Mouse (Mus musculus): Measurements from ENCODE around the gene Gm20388. TPM values are rescaled to one million over a fixed set of nuclear protein-coding genes. Genes with fewer than 3 reads are reported as not detected.

Gm20388 gene
- polyA plus RNA-seq, 1 experiment from 2014 or later, result not detected

- H3K9me3 ChIP-seq (ENCODE audit: control insufficient read depth, low read length), result no peaks in the 10 kb centered on the region
- no peak overlapping the region for H3K4me2 ChIP-seq (replicated peaks; ENCODE audit: low read depth, low read length)
- H3K9ac ChIP-seq (ENCODE audit: low read depth, low read length), result 0 out of 2 replicates have a peak overlapping the region, but pooled peaks have one; percentile 31
- ATAC-seq (ENCODE audit: low FRiP score, low TSS enrichment), result no peak
- H3K27ac ChIP-seq (ENCODE audit: low read depth, low read length), result peak overlapping the region; percentile 11; the same call in 1 of the 2 replicates
- no peak overlapping the region for H3K4me3 ChIP-seq (ENCODE audit: low read length)
- peaks cover 36% of the 10 kb centered on the region; the same call in 1 of the 2 replicates for H3K4me1 ChIP-seq (ENCODE audit: control insufficient read depth, insufficient read depth, low read length)
- no peaks in the 10 kb centered on the region for H3K36me3 ChIP-seq (ENCODE audit: control insufficient read depth, insufficient read depth, low read length)
- no peaks in the 10 kb centered on the region for H3K27me3 ChIP-seq (ENCODE audit: control insufficient read depth, insufficient read depth, low read length)
- 15% methylated on average over 16 of the region's 16 CpGs for WGBS
These were observed 396.5 kb downstream of the Gm20388 start for GRCm38 (mm10) chr8:120307103-120307502.

GRCm38 (mm10) chr8:120307528-120307927 is 396.9 kb downstream of the Gm20388 start:
- H3K9me3 ChIP-seq (ENCODE audit: control insufficient read depth, low read length), result no peaks in the 10 kb centered on the region
- H3K4me2 ChIP-seq (replicated peaks; ENCODE audit: low read depth, low read length), result no peak overlapping the region
- H3K4me1 ChIP-seq (ENCODE audit: control insufficient read depth, insufficient read depth, low read length), result peaks cover 36% of the 10 kb centered on the region; the same call in 1 of the 2 replicates
- H3K4me3 ChIP-seq (ENCODE audit: low read length), result no peak overlapping the region
- H3K27me3 ChIP-seq (ENCODE audit: control insufficient read depth, insufficient read depth, low read length), result no peaks in the 10 kb centered on the region
- 60% methylated on average over 11 of the region's 11 CpGs for WGBS
- H3K9ac ChIP-seq (ENCODE audit: low read depth, low read length), result no peak overlapping the region
- ATAC-seq (ENCODE audit: low FRiP score, low TSS enrichment), result no peak
- H3K27ac ChIP-seq (ENCODE audit: low read depth, low read length), result no peak overlapping the region
- H3K36me3 ChIP-seq (ENCODE audit: control insufficient read depth, insufficient read depth, low read length), result no peaks in the 10 kb centered on the region

- 48% methylated on average over 8 of the region's 8 CpGs for WGBS
- Histone ChIP-seq H3K36me3 (ENCODE audit: control insufficient read depth, insufficient read depth, low read length) (no peaks in the 10 kb centered on the region), H3K4me2 (replicated peaks; ENCODE audit: low read depth, low read length) (no peak overlapping the region), H3K9me3 (ENCODE audit: control insufficient read depth, low read length) (no peaks in the 10 kb centered on the region), H3K9ac (ENCODE audit: low read depth, low read length) (0 out of 2 replicates have a peak overlapping the region, but pooled peaks have one; percentile 23), H3K27me3 (ENCODE audit: control insufficient read depth, insufficient read depth, low read length) (no peaks in the 10 kb centered on the region), H3K27ac (ENCODE audit: low read depth, low read length) (no peak overlapping the region), H3K4me3 (ENCODE audit: low read length) (no peak overlapping the region), H3K4me1 (ENCODE audit: control insufficient read depth, insufficient read depth, low read length) (peaks cover 36% of the 10 kb centered on the region; the same call in 1 of the 2 replicates)
- ATAC-seq (ENCODE audit: low FRiP score, low TSS enrichment), result no peak
These were observed 397.5 kb downstream of the Gm20388 start for GRCm38 (mm10) chr8:120308131-120308530.

GRCm38 (mm10) chr8:120308553-120308952 is 397.9 kb downstream of the Gm20388 start:
- Histone ChIP-seq H3K4me1 (ENCODE audit: control insufficient read depth, insufficient read depth, low read length) (peaks cover 33% of the 10 kb centered on the region; the same call in 1 of the 2 replicates), H3K27me3 (ENCODE audit: control insufficient read depth, insufficient read depth, low read length) (no peaks in the 10 kb centered on the region), H3K36me3 (ENCODE audit: control insufficient read depth, insufficient read depth, low read length) (no peaks in the 10 kb centered on the region), H3K9me3 (ENCODE audit: control insufficient read depth, low read length) (no peaks in the 10 kb centered on the region), H3K4me3 (ENCODE audit: low read length) (no peak overlapping the region), H3K4me2 (replicated peaks; ENCODE audit: low read depth, low read length) (no peak overlapping the region), H3K27ac (ENCODE audit: low read depth, low read length) (no peak overlapping the region), H3K9ac (ENCODE audit: low read depth, low read length) (0 out of 2 replicates have a peak overlapping the region, but pooled peaks have one; percentile 23)
- ATAC-seq (ENCODE audit: low FRiP score, low TSS enrichment), result no peak
- 50% methylated on average over 9 of the region's 9 CpGs for WGBS

GRCm38 (mm10) chr8:120309326-120309725 is 398.7 kb downstream of the Gm20388 start:
- WGBS, result 70% methylated on average over 18 of the region's 18 CpGs
- Histone ChIP-seq H3K9ac (ENCODE audit: low read depth, low read length) (no peak overlapping the region), H3K27me3 (ENCODE audit: control insufficient read depth, insufficient read depth, low read length) (no peaks in the 10 kb centered on the region), H3K4me1 (ENCODE audit: control insufficient read depth, insufficient read depth, low read length) (peaks cover 27% of the 10 kb centered on the region; the same call in 1 of the 2 replicates), H3K4me3 (ENCODE audit: low read length) (no peak overlapping the region), H3K36me3 (ENCODE audit: control insufficient read depth, insufficient read depth, low read length) (no peaks in the 10 kb centered on the region), H3K4me2 (replicated peaks; ENCODE audit: low read depth, low read length) (no peak overlapping the region), H3K27ac (ENCODE audit: low read depth, low read length) (no peak overlapping the region), H3K9me3 (ENCODE audit: control insufficient read depth, low read length) (no peaks in the 10 kb centered on the region)
- no peak for ATAC-seq (ENCODE audit: low FRiP score, low TSS enrichment)

GRCm38 (mm10) chr8:120310063-120310462 is 399.4 kb downstream of the Gm20388 start:
- no peak overlapping the region for H3K4me3 ChIP-seq (ENCODE audit: low read length)
- ATAC-seq (ENCODE audit: low FRiP score, low TSS enrichment), result no peak
- H3K9ac ChIP-seq (ENCODE audit: low read depth, low read length), result no peak overlapping the region
- H3K4me1 ChIP-seq (ENCODE audit: control insufficient read depth, insufficient read depth, low read length), result 0 out of 2 replicates have a peak, but pooled peaks cover 22% of the 10 kb centered on the region
- 74% methylated on average over 5 of the region's 5 CpGs for WGBS
- H3K4me2 ChIP-seq (replicated peaks; ENCODE audit: low read depth, low read length), result no peak overlapping the region
- no peak overlapping the region for H3K27ac ChIP-seq (ENCODE audit: low read depth, low read length)
- no peaks in the 10 kb centered on the region for H3K9me3 ChIP-seq (ENCODE audit: control insufficient read depth, low read length)
- H3K36me3 ChIP-seq (ENCODE audit: control insufficient read depth, insufficient read depth, low read length), result no peaks in the 10 kb centered on the region
- H3K27me3 ChIP-seq (ENCODE audit: control insufficient read depth, insufficient read depth, low read length), result no peaks in the 10 kb centered on the region

- no peak overlapping the region for H3K9ac ChIP-seq (ENCODE audit: low read depth, low read length)
- no peaks in the 10 kb centered on the region for H3K27me3 ChIP-seq (ENCODE audit: control insufficient read depth, insufficient read depth, low read length)
- no peak overlapping the region for H3K4me2 ChIP-seq (replicated peaks; ENCODE audit: low read depth, low read length)
- H3K4me3 ChIP-seq (ENCODE audit: low read length), result no peak overlapping the region
- WGBS, result 90% methylated on average over 4 of the region's 4 CpGs
- H3K9me3 ChIP-seq (ENCODE audit: control insufficient read depth, low read length), result no peaks in the 10 kb centered on the region
- 0 out of 2 replicates have a peak, but pooled peaks cover 15% of the 10 kb centered on the region for H3K4me1 ChIP-seq (ENCODE audit: control insufficient read depth, insufficient read depth, low read length)
- ATAC-seq (ENCODE audit: low FRiP score, low TSS enrichment), result no peak
- no peak overlapping the region for H3K27ac ChIP-seq (ENCODE audit: low read depth, low read length)
- no peaks in the 10 kb centered on the region for H3K36me3 ChIP-seq (ENCODE audit: control insufficient read depth, insufficient read depth, low read length)
These were observed 401.8 kb downstream of the Gm20388 start for GRCm38 (mm10) chr8:120312452-120312851.

- WGBS, result 81% methylated on average over 3 of the region's 3 CpGs
- Histone ChIP-seq H3K9ac (ENCODE audit: low read depth, low read length) (no peak overlapping the region), H3K4me1 (ENCODE audit: control insufficient read depth, insufficient read depth, low read length) (0 out of 2 replicates have a peak, but pooled peaks cover 13% of the 10 kb centered on the region), H3K27ac (ENCODE audit: low read depth, low read length) (no peak overlapping the region), H3K36me3 (ENCODE audit: control insufficient read depth, insufficient read depth, low read length) (no peaks in the 10 kb centered on the region), H3K27me3 (ENCODE audit: control insufficient read depth, insufficient read depth, low read length) (no peaks in the 10 kb centered on the region), H3K9me3 (ENCODE audit: control insufficient read depth, low read length) (no peaks in the 10 kb centered on the region), H3K4me2 (replicated peaks; ENCODE audit: low read depth, low read length) (no peak overlapping the region), H3K4me3 (ENCODE audit: low read length) (no peak overlapping the region)
- no peak for ATAC-seq (ENCODE audit: low FRiP score, low TSS enrichment)
These were observed 403.0 kb downstream of the Gm20388 start for GRCm38 (mm10) chr8:120313674-120314073.

GRCm38 (mm10) chr8:120314932-120315331 is 404.3 kb downstream of the Gm20388 start:
- Histone ChIP-seq H3K27ac (ENCODE audit: low read depth, low read length) (no peak overlapping the region), H3K9ac (ENCODE audit: low read depth, low read length) (no peak overlapping the region), H3K9me3 (ENCODE audit: control insufficient read depth, low read length) (no peaks in the 10 kb centered on the region), H3K4me3 (ENCODE audit: low read length) (no peak overlapping the region), H3K4me1 (ENCODE audit: control insufficient read depth, insufficient read depth, low read length) (0 out of 2 replicates have a peak, but pooled peaks cover 15% of the 10 kb centered on the region), H3K27me3 (ENCODE audit: control insufficient read depth, insufficient read depth, low read length) (no peaks in the 10 kb centered on the region), H3K36me3 (ENCODE audit: control insufficient read depth, insufficient read depth, low read length) (no peaks in the 10 kb centered on the region), H3K4me2 (replicated peaks; ENCODE audit: low read depth, low read length) (no peak overlapping the region)
- no peak for ATAC-seq (ENCODE audit: low FRiP score, low TSS enrichment)
- WGBS, result 82% methylated on average over 5 of the region's 5 CpGs
